Mouse (Mus musculus) intestine, embryonic 16.5 days (tissue): ENCODE data around the gene Bcl9l. TPM values are rescaled to one million over a fixed set of nuclear protein-coding genes. Genes with fewer than 3 reads are reported as not detected.

Experiments used
- ATAC-seq: fragments of 200-750 bp; cut with Nextera tagmentation; 2 replicates; pipeline ENCODE4 v1.8.0; 2017; ENCODE audit warnings: moderate TSS enrichment, moderate library complexity
- H3K27ac ChIP-seq: fragments of 300-500 bp; sonication (generic); 2 replicates; pipeline ENCODE4 v1.5.1; 2014; ENCODE audit warnings: mild to moderate bottlenecking, low read length
- H3K27me3 ChIP-seq: fragments of 300-500 bp; sonication (generic); replicated peaks from 2 replicates; pipeline ENCODE4 v1.6.1; 2014; ENCODE audit warnings: low read length, control low read depth, mixed read lengths; ENCODE audit not compliant: control insufficient read depth, insufficient read depth
- H3K36me3 ChIP-seq: fragments of 300-500 bp; sonication (generic); 2 replicates; pipeline ENCODE4 v1.6.1; 2014; ENCODE audit warnings: low read length, control low read depth; ENCODE audit not compliant: control insufficient read depth, insufficient read depth
- H3K4me1 ChIP-seq: fragments of 300-500 bp; sonication (generic); 2 replicates; pipeline ENCODE4 v1.6.1; 2014; ENCODE audit warnings: low read length, control low read depth, mixed read lengths; ENCODE audit not compliant: control insufficient read depth, insufficient read depth
- H3K4me2 ChIP-seq: fragments of 300-500 bp; sonication (generic); 2 replicates; pipeline ENCODE4 v1.6.1; 2014; ENCODE audit warnings: low read depth, low read length, control low read depth
- H3K4me3 ChIP-seq: fragments of 300-500 bp; sonication (generic); 2 replicates; pipeline ENCODE4 v1.5.1; 2014; ENCODE audit warnings: mild to moderate bottlenecking, low read length
- H3K9ac ChIP-seq: fragments of 300-500 bp; sonication (generic); 2 replicates; pipeline ENCODE4 v1.6.1; 2014; ENCODE audit warnings: low read depth, low read length
- H3K9me3 ChIP-seq: fragments of 300-500 bp; sonication (generic); 2 replicates; pipeline ENCODE4 v1.6.1; 2016; ENCODE audit warnings: low read length, control low read depth; ENCODE audit not compliant: control insufficient read depth
- WGBS: fragments of 180-500 bp; shearing (Covaris S2); extraction: QIAGEN DNeasy Blood & Tissue Kit; methylation state at CpG from one replicate; pipeline ENCODE4 v1.1.7; 2014; 5-methylcytosine and 5-hydroxymethylcytosine counted together
- polyA plus RNA-seq: library from polyadenylated mRNA; unstranded; fragments of >200 nt; fragmentation: Nextera tagmentation; extraction: Ambion mirVana; gene quantifications from 2 replicates; pipeline ENCODE4 v1.2.1, GENCODE M21; 2015

Gene Bcl9l
- polyA plus RNA-seq, 1 experiment from 2014 or later, result 5.1 TPM

- Histone ChIP-seq H3K27ac (peak overlapping the region; percentile 48; the same call in 1 of the 2 replicates), H3K36me3 (no peaks in the 10 kb centered on the region), H3K9ac (peak overlapping the region; percentile 50), H3K4me1 (peaks cover 93% of the 10 kb centered on the region), H3K27me3 (no peaks in the 10 kb centered on the region), H3K4me3 (no peak overlapping the region), H3K4me2 (peak overlapping the region; percentile 25; the same call in 1 of the 2 replicates), H3K9me3 (no peaks in the 10 kb centered on the region)
- ATAC-seq, result no peak
- WGBS, result 33% methylated on average over 11 of the region's 11 CpGs
These were observed 11.7 kb downstream of the Bcl9l start for GRCm38 (mm10) chr9:44494261-44494862.

DNA sequence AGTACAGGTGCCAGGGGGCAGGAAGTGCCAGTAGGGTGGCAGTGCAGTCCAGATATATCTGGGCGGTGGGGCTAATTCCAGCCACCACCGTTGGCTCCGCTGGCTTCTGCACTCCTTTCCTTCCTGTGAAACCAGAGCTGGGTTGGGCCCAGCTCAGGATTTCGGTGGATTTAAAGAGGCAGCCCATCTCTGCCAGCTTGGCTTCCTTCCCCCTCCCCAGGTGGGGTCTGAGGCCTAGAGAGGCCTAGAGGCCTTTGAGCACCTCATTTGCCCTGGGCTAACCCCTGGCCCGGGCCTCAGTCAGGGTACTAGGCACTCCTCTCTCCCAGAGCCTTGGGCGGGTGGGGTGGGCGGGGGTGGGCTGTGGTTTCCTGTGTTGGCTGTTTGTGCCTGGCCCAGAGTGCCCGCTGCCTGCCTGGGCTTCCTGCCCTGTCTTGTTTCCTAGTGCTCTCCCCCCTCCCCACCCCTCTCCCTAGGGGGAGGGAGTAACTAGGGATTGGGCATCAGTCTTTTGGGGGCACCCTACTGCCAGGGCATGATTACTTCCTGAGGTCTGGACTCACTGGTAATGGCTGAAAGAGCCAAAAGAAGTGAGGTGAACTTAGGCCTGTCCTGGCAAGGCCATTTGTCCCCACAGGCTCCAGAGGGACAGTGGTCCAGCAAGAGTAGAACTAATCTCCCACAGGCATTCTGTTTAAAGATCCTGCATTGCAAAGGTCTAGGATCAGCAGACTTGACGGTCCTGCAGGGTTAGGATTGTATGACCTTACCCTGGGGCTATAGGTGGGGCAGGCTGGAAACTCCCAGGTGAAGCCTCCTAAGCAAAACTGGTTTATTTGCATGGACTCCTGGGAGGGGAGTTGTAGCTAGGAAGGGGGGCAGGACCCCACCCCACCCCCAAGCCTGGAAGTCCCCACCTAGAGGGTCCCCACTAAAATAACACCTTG, 12.5 kb downstream of the Bcl9l start:
- Histone ChIP-seq H3K4me2 (0 out of 2 replicates have a peak overlapping the region, but pooled peaks have one; percentile 25), H3K4me1 (peaks cover 93% of the 10 kb centered on the region)

GRCm38 (mm10) chr9:44495810-44496344, 13.3 kb downstream of the Bcl9l start:
- Histone ChIP-seq H3K36me3 (no peaks in the 10 kb centered on the region), H3K4me2 (no peak overlapping the region), H3K4me3 (no peak overlapping the region), H3K27me3 (no peaks in the 10 kb centered on the region), H3K9ac (no peak overlapping the region), H3K4me1 (peaks cover 93% of the 10 kb centered on the region), H3K27ac (peak overlapping the region; percentile 40; the same call in 1 of the 2 replicates), H3K9me3 (no peaks in the 10 kb centered on the region)
- no peak for ATAC-seq
- WGBS, result 77% methylated on average over 10 of the region's 10 CpGs

More for the DNA sequence above, 12.5 kb downstream of the Bcl9l start:
- ATAC-seq, result no peak
- no peaks in the 10 kb centered on the region for H3K36me3 ChIP-seq
- H3K27ac ChIP-seq, result peak overlapping the region; percentile 48
- 46% methylated on average over 8 of the region's 9 CpGs for WGBS
- H3K4me3 ChIP-seq, result no peak overlapping the region
- H3K9me3 ChIP-seq, result no peaks in the 10 kb centered on the region
- no peaks in the 10 kb centered on the region for H3K27me3 ChIP-seq
- H3K9ac ChIP-seq, result peak overlapping the region; percentile 50

GRCm38 (mm10) chr9:44496803-44497461, 14.3 kb downstream of the Bcl9l start:
- 0 out of 2 replicates have a peak overlapping the region, but pooled peaks have one; percentile 59 for H3K9ac ChIP-seq
- no peak overlapping the region for H3K27ac ChIP-seq
- peaks cover 93% of the 10 kb centered on the region for H3K4me1 ChIP-seq
- peak overlapping the region; percentile 65; the same call in 1 of the 2 replicates for H3K4me2 ChIP-seq
- no peaks in the 10 kb centered on the region for H3K36me3 ChIP-seq
- H3K4me3 ChIP-seq, result no peak overlapping the region
- no peaks in the 10 kb centered on the region for H3K9me3 ChIP-seq
- ATAC-seq, result no peak
- 60% methylated on average over 12 of the region's 12 CpGs for WGBS
- no peaks in the 10 kb centered on the region for H3K27me3 ChIP-seq

DNA sequence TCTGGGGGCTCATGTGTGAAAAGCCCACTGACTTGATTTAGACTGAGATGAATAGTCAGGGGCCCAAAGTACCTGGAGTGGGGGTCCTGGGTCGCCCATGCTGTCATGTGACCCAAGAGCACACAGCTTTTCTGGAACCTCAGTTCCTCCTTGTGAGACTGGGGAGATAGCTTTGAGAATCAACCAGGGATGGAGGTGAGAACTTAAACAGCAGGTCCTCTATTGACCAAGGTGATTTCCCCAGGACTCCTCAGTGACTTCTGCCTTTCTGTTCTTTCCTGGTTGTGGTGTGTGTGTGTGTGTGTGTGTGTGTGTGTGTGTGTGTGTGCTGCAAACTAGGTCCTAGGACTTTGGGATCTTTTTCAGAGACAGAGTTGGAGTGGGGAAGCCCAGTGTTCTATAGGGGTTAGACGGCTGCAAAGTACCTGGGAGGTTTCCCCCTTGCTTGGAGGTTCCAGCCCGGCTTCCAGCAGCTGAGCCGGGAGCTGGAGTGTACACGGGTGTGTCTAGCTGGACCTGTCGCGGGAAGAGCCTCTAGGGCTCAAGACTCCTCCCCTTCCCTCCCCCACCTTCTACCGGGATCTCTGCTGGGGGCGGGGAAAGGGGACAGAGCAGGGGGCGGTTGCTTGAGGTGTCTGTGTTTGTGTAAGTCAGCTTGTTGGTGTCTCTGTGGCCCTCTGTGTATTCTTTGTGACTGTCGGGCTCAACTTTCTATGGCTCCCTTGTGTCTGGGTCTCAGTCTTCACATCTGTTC, 15.2 kb downstream of the Bcl9l start:
- H3K36me3 ChIP-seq, result no peaks in the 10 kb centered on the region
- no peaks in the 10 kb centered on the region for H3K27me3 ChIP-seq
- H3K4me1 ChIP-seq, result peaks cover 86% of the 10 kb centered on the region
- 2% methylated on average over 11 of the region's 11 CpGs for WGBS
- H3K9ac ChIP-seq, result peak overlapping the region; percentile 59
- peak overlapping the region; percentile 78 for H3K27ac ChIP-seq
- ATAC-seq, result peak; percentile 62
- peak overlapping the region; percentile 65 for H3K4me2 ChIP-seq
- peak overlapping the region; percentile 44 for H3K4me3 ChIP-seq
- H3K9me3 ChIP-seq, result no peaks in the 10 kb centered on the region

DNA sequence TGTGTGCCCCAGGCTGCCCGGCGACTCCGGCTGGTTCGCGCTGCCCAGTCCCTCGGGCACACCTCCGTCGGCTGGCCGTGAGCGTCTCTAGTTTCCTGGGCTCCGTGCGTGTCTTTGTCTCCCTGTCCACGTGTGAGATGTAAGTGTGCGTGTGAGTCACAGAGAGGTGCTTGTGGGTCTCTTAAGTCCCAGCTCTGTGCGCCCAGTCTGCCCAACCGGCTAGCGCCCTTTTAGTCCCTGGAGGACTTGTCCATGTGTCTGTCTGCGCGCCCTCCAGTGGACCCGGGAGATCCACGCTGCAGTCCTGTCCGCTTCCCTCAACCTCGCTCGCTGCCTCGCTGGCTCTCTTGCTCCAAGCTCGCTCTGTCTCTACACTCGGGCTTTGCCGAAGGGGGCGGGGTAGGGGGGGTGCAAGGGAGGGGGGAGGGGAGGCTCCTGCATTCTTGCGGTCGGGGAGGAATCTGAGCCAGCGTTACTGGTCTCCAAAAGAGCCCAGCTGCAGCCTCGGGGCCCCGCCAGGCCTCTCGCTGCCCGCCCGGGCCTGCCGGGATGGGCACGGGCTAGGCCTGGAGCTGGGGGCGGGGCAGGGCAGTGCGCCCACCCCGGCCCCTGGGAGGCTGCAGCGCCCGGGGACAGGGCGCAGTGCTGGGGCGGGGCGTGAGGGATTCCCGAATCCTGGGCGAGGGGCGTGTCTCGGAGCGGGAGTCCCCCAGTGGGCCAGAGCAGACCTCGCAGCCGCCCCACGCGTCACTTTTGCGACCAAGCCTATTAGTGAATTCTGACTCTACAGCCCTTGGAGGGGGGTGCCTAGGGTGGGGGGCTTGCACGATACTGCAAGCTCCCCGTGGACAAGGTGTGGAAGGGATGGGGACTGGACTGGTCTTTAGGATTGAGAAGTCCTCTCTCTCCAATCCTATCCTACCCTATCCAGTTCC, 16.1 kb downstream of the Bcl9l start:
- WGBS, result 1% methylated on average over 59 of the region's 59 CpGs
- Histone ChIP-seq H3K4me3 (peak overlapping the region; percentile 44), H3K9me3 (no peaks in the 10 kb centered on the region), H3K9ac (peak overlapping the region; percentile 59), H3K27me3 (no peaks in the 10 kb centered on the region), H3K4me2 (peak overlapping the region; percentile 65), H3K36me3 (no peaks in the 10 kb centered on the region), H3K4me1 (peaks cover 77% of the 10 kb centered on the region), H3K27ac (peak overlapping the region; percentile 78)
- ATAC-seq, result peak; percentile 68

DNA sequence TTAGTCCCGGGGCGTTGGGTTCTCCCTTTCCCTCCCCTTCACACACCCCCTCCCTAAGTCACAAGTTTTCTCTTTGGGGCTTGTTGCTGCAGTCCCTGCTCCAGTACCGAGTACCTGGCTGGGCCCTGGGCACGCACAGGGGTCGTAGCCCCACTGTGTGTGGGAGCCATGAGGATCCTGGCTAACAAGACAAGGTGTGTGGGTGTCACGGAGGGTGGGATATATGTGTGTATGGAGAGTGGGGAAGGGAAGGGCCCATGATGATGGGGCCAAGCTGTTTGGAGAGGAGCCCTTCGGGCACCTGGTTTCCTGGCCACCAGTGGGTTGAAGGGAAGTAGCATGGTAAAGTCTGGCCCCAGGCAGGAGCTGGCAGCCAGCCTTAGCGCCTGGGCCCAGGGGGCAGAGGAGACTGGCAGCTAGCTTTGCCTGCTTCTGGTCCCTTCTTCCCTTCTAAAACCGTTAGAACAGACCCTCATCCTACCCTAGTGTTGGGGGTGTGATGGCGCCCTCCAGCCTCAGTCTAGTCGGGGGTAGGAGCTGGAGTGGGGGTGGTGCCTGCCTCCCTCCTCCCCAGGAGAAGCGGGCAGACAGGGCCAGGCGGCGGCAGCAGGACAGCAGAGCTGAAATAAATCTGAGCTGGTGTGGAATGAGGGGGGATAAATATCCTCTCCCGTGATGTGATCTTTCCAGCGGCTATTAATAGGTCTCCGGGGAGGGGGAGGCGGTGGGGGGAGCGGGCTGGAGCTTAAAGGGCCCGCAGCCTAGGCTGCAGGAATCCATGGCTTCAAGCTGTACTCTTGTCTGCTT, 16.9 kb downstream of the Bcl9l start:
- H3K27me3 ChIP-seq, result no peaks in the 10 kb centered on the region
- no peaks in the 10 kb centered on the region for H3K9me3 ChIP-seq
- H3K9ac ChIP-seq, result peak overlapping the region; percentile 59
- peak overlapping the region; percentile 65 for H3K4me2 ChIP-seq
- H3K4me1 ChIP-seq, result peaks cover 68% of the 10 kb centered on the region
- ATAC-seq, result peak; percentile 21
- peak overlapping the region; percentile 78 for H3K27ac ChIP-seq
- H3K36me3 ChIP-seq, result no peaks in the 10 kb centered on the region
- peak overlapping the region; percentile 44 for H3K4me3 ChIP-seq
- 24% methylated on average over 20 of the region's 20 CpGs for WGBS
